Mouse (Mus musculus) stomach, embryonic 16.5 days (tissue): Measurements from ENCODE around the gene Zfp420. TPM values are rescaled to one million over a fixed set of nuclear protein-coding genes. Genes with fewer than 3 reads are reported as not detected.

Source experiments
- ATAC-seq: fragments of 200-750 bp; cut with Nextera tagmentation; 2 replicates; pipeline ENCODE4 v1.8.0; 2017; ENCODE audit warnings: moderate number of reproducible peaks, moderate TSS enrichment; ENCODE audit not compliant: insufficient read depth, low FRiP score
- H3K27ac ChIP-seq: fragments of 300-500 bp; sonication (generic); 2 replicates; pipeline ENCODE4 v1.5.1; 2014; ENCODE audit warnings: low read length
- H3K27me3 ChIP-seq: fragments of 300-500 bp; sonication (generic); 2 replicates; pipeline ENCODE4 v1.6.1; 2014; ENCODE audit warnings: low read length, control low read depth, mixed read lengths; ENCODE audit not compliant: control insufficient read depth, insufficient read depth
- H3K36me3 ChIP-seq: fragments of 300-500 bp; sonication (generic); 2 replicates; pipeline ENCODE4 v1.6.1; 2014; ENCODE audit warnings: low read length; ENCODE audit not compliant: control insufficient read depth, insufficient read depth
- H3K4me1 ChIP-seq: fragments of 300-500 bp; sonication (generic); 2 replicates; pipeline ENCODE4 v1.6.1; 2014; ENCODE audit warnings: low read length, control low read depth, mixed read lengths; ENCODE audit not compliant: control insufficient read depth, insufficient read depth
- H3K4me2 ChIP-seq: fragments of 300-500 bp; sonication (generic); 2 replicates; pipeline ENCODE4 v1.6.1; 2014; ENCODE audit warnings: low read depth, low read length, mixed read lengths
- H3K4me3 ChIP-seq: fragments of 300-500 bp; sonication (generic); replicated peaks from 2 replicates; pipeline ENCODE4 v1.5.1; 2014; ENCODE audit warnings: mild to moderate bottlenecking, low read length
- H3K9ac ChIP-seq: fragments of 300-500 bp; sonication (generic); 2 replicates; pipeline ENCODE4 v1.6.1; 2014; ENCODE audit warnings: low read length
- H3K9me3 ChIP-seq: fragments of 300-500 bp; sonication (generic); replicated peaks from 2 replicates; pipeline ENCODE4 v1.6.1; 2016; ENCODE audit warnings: low read length, control low read depth; ENCODE audit not compliant: control insufficient read depth
- WGBS: fragments of 180-500 bp; shearing (Covaris S2); extraction: QIAGEN DNeasy Blood & Tissue Kit; methylation state at CpG from one replicate; pipeline ENCODE4 v1.1.7; 2014; 5-methylcytosine and 5-hydroxymethylcytosine counted together
- polyA plus RNA-seq: library from polyadenylated mRNA; unstranded; fragments of >200 nt; fragmentation: Nextera tagmentation; extraction: Ambion mirVana; gene quantifications from 2 replicates; pipeline ENCODE4 v1.2.1, GENCODE M21; 2015

Gene Zfp420
- polyA plus RNA-seq, 1 experiment from 2014 or later = 7.1 TPM

DNA sequence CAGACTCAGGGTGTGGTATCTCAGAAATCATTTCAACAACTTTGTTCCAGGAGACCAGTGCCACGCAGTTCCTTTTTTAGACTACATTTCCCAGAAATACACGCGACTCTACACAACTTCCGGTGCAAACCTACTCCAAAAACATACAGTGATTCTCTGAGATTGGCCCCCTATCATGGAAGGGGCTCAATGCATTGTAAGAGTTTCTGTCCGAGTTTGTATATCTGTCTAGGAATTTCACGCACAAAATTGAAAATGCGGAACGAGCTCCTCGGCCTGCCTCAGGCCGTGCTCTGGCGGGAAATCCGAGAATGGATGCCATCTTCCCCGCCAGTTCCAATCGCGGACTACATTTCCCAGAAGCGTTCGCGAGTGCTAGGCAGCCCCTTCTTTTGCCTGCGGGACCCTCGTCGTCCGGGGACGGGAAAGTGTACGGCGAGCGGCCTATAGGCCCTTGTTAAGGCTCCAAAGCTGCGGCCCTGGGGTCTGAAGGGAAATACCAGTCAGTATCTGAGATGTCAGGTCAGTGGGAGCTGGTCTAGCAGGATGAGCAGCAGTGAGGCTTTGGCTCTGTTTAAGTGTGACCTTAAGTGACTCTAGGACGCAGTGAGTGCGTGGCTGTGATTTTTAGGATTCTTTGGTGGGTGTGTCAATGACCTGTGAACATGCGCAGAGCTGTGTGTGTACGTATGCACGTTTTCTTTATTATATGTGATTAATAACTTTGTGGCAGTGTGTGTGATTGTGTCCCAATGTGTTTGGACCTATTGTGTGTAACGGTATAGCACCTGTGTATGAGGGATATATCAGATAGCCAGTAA, 48.6 kb downstream of the Zfp420 start, which contains the start of gene Zfp383:
Gene Zfp383, plus strand, starts transcription at position 94 of the 821 bp plus-strand sequence.
- WGBS = under 1% methylated on average over 33 of the region's 33 CpGs

GRCm38 (mm10) chr7:29910252-29910651, 50.5 kb downstream of the Zfp420 start:
- Histone ChIP-seq H3K27me3 (no peaks in the 10 kb centered on the region), H3K9ac (no peak overlapping the region), H3K9me3 (no peaks in the 10 kb centered on the region; the same call in 1 of the 2 replicates), H3K27ac (no peak overlapping the region), H3K36me3 (peaks cover 9% of the 10 kb centered on the region), H3K4me1 (no peaks in the 10 kb centered on the region), H3K4me3 (no peak overlapping the region), H3K4me2 (no peak overlapping the region)
- 83% methylated on average over 2 of the region's 2 CpGs for WGBS
- ATAC-seq = no peak

More for the DNA sequence above, 48.6 kb downstream of the Zfp420 start, which contains the start of gene Zfp383:
- Histone ChIP-seq H3K4me1 (no peaks in the 10 kb centered on the region), H3K4me2 (peak within 1 kb of the TSS; percentile 50), H3K9me3 (no peaks in the 10 kb centered on the region), H3K27me3 (no peaks in the 10 kb centered on the region), H3K9ac (peak within 1 kb of the TSS; percentile 84), H3K4me3 (peak within 1 kb of the TSS; percentile 73), H3K36me3 (no peaks in the 10 kb centered on the region), H3K27ac (peak within 1 kb of the TSS; percentile 94)
- peak; percentile 79 for ATAC-seq

DNA sequence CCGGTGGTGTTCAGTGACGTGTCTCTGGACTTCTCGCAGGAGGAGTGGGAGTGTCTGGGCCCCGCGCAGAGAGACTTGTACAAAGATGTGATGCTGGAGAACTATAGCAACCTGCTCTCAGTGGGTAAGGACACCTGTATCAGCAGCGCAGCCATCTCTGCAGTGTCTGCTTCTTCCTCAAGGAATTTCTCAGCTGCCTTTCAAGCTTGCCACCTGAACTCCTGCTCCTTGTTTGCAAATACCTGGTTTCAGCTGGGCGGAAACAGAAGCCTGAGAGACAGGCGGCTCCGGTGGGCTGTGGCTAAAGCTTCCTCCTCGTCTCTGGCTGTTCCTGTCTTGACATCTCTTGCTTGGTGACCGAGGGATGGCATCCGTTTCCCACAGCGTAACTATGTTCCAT, 52.4 kb downstream of the Zfp420 start:
- ATAC-seq = no peak
- no peak overlapping the region for H3K27ac ChIP-seq
- WGBS = 88% methylated on average over 13 of the region's 13 CpGs
- no peaks in the 10 kb centered on the region; the same call in 1 of the 2 replicates for H3K9me3 ChIP-seq
- H3K4me2 ChIP-seq = no peak overlapping the region
- no peaks in the 10 kb centered on the region for H3K4me1 ChIP-seq
- no peak overlapping the region for H3K4me3 ChIP-seq
- H3K36me3 ChIP-seq = peaks cover 15% of the 10 kb centered on the region
- no peak overlapping the region for H3K9ac ChIP-seq
- H3K27me3 ChIP-seq = no peaks in the 10 kb centered on the region

- WGBS = 50% methylated on average over 6 of the region's 6 CpGs
- Histone ChIP-seq H3K4me3 (no peak overlapping the region), H3K9me3 (no peaks in the 10 kb centered on the region; the same call in 1 of the 2 replicates), H3K36me3 (peaks cover 15% of the 10 kb centered on the region), H3K4me2 (no peak overlapping the region), H3K27me3 (no peaks in the 10 kb centered on the region), H3K4me1 (no peaks in the 10 kb centered on the region), H3K27ac (no peak overlapping the region), H3K9ac (no peak overlapping the region)
- no peak for ATAC-seq
Observed at GRCm38 (mm10) chr7:29917371-29918061, 57.7 kb downstream of the Zfp420 start.

DNA sequence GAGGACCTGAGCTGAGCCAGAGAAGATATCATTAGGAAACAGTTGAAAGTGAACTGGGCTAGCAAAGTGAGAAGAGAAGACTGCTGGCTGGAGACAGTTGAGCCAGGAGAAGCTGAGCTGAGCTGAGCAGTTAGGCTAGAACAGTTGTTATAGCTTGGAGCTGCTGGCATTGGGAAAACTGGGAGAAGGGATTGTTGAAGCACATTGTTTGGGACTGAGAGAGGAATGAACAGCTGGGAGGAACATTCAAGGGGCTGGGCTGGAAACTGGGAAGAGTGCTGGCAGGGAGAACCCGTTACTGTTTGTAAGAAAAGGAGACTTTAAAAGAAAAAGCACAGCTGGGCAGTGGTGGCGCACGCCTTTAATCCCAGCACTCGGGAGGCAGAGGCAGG, 58.3 kb downstream of the Zfp420 start:
- H3K36me3 ChIP-seq = peaks cover 15% of the 10 kb centered on the region
- no peak for ATAC-seq
- no peak overlapping the region for H3K9ac ChIP-seq
- no peak overlapping the region for H3K27ac ChIP-seq
- H3K4me3 ChIP-seq = no peak overlapping the region
- no peaks in the 10 kb centered on the region for H3K4me1 ChIP-seq
- no peaks in the 10 kb centered on the region for H3K27me3 ChIP-seq
- no peaks in the 10 kb centered on the region; the same call in 1 of the 2 replicates for H3K9me3 ChIP-seq
- H3K4me2 ChIP-seq = no peak overlapping the region
- WGBS = 67% methylated on average over 4 of the region's 4 CpGs

DNA sequence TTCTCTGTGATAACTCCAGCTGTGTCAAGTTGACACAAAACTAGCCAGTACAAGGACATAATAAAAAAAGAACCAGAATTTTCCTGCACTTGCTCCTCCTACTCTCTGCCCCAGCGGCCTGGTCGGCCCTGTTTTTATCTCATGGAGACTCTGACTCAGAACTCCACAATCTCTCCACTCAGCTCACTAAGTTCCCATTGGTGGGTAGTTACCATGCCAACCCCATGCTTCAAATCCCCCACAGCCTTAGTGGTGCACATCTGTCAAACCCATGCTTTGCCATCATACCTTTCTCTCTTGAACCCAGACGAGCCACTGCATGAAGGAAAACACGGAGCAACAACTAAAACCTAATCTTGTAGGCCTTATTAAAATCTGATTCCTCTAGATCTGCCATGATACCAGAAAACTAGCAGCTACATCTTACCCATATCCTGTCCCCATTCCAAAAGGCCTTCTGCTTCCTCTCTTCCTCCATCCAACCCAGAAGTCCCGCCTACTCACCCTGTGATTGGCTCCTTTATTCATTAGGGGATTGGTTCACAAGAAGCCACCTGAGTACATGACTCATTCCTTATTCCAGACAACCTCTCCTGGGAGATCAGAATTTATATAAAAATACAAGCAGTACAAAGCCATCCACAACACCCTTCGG, 61.8 kb downstream of the Zfp420 start:
- no peaks in the 10 kb centered on the region for H3K4me1 ChIP-seq
- no peak for ATAC-seq
- H3K27ac ChIP-seq = no peak overlapping the region
- WGBS = 69% methylated on average over 6 of the region's 6 CpGs
- no peak overlapping the region for H3K4me2 ChIP-seq
- H3K36me3 ChIP-seq = no peaks in the 10 kb centered on the region
- no peak overlapping the region for H3K9ac ChIP-seq
- no peaks in the 10 kb centered on the region for H3K9me3 ChIP-seq
- H3K27me3 ChIP-seq = no peaks in the 10 kb centered on the region
- H3K4me3 ChIP-seq = no peak overlapping the region

DNA sequence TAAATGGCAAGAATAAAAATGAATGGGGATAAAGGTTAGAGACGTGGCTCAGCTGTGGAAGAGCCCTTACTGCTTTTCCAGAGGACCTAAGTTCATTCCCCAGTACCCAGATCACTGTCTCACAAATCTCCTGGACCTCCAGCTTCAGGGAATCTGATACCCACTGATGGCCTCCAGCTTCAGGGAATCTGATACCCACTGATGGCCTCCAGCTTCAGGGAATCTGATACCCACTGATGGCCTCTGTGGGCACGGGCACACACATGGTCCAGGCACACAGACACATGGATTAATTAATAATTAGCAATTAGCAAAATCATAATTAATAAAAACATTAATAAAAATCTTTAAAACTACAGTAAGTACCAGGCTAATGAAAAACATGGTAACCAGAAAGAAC, 63.0 kb downstream of the Zfp420 start:
- no peaks in the 10 kb centered on the region for H3K36me3 ChIP-seq
- no peaks in the 10 kb centered on the region for H3K9me3 ChIP-seq
- H3K27me3 ChIP-seq = no peaks in the 10 kb centered on the region
- no peak overlapping the region for H3K27ac ChIP-seq
- 64% methylated on average over 2 of the region's 2 CpGs for WGBS
- no peak overlapping the region for H3K9ac ChIP-seq
- no peak overlapping the region for H3K4me3 ChIP-seq
- H3K4me1 ChIP-seq = no peaks in the 10 kb centered on the region
- ATAC-seq = no peak
- H3K4me2 ChIP-seq = no peak overlapping the region
